Mouse (Mus musculus): ENCODE measurements around the gene Gm10518. TPM values are rescaled to one million over a fixed set of nuclear protein-coding genes. Genes with fewer than 3 reads are reported as not detected.
A peak's percentile ranks its signal among the peaks of the same experiment; 100 is the strongest.

Gm10518 gene
- 8.0 TPM in 2 replicates for total RNA-seq (2012; rRNA removed)
- not detected in 2 replicates for total RNA-seq (2014; rRNA removed)
- 0.40 TPM in 1 of 2 replicates, not detected in the other for polyA plus RNA-seq (2012; ENCODE audit: insufficient read length, low read depth)

DNA sequence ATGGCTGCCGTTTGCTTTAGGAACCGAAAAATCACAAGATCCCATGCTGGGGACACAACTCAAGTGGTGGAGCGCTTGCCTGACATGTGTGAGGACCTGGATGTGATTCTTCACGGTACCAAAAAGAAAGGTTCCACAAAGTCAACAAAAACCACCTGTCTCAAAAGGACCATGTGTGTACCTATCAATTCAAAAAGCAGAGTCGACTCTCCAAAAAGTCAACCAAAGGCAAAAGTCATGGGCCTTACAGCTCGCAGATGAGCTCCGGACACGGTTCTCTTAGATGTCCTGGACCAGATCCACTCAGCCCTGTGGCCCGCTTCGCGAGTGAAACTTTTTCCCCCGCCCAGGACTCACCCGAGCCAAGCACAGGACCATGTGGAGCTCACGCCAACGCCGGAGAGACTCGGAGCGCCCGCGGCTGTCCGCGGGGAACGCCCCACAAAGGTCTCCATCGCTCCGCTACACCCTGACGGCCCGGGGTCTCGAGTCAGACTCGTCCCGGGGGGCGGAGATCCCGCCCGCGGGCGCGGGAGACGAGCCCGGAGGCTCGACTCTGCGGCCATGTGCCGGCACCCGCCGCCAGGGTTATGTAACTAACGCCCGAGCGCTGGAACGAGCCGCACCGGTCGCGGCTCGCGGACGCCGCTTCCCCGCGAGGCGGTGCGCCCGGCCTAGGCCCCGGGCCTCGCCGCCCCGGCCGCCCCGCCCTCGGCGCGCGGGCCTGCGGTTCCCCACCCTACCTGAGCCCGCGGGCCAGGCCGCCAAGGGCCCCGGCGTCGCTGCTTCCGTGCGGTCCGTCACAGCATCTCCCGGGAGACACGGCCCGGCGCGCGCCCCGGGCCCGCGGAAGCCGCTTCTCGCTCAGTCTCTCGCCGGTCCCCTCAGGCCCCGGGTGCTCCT lies at the start of gene Gm10518:
TSS of gene Gm10518 (plus strand) at position 767 of the 903 bp plus-strand sequence.
- Histone ChIP-seq H3K36me3 (replicated peaks in 1 of 2; ENCODE audit: control insufficient read depth in 1 of 2, insufficient read depth in 1 of 2, low read length in 1 of 2) (peaks cover 5 to 17% of the 10 kb centered on the region in 2 experiments), H3K4me2 (ENCODE audit: insufficient read depth, low read depth, poor library complexity, severe bottlenecking) (peak within 1 kb of the TSS; percentile 87), H3K9ac (ENCODE audit: insufficient read depth, low read depth) (peak within 1 kb of the TSS; percentile 89), H3K27ac (ENCODE audit: insufficient read depth, low read depth) (peak within 1 kb of the TSS; percentile 87), H3K79me2 (replicated peaks; ENCODE audit: control insufficient read depth, extremely low read depth, insufficient read depth, poor library complexity, severe bottlenecking) (peaks cover 49% of the 10 kb centered on the region), H3K4me3 (replicated peaks in 1 of 3; ENCODE audit: low read depth in 2 of 3, low read length in 2 of 3, poor library complexity in 1 of 3) (peak within 1 kb of the TSS; percentile 78 to 97 (median 88)), H3K9me3 (replicated peaks; ENCODE audit: low read length) (no peaks in the 10 kb centered on the region), H3K4me1 (ENCODE audit: control insufficient read depth in 1 of 2, insufficient read depth in 2 of 2) (peaks cover 2 to 22% of the 10 kb centered on the region in 2 experiments; a peak in 2 of 4 replicates), H3K27me3 (replicated peaks) (no peaks in the 10 kb centered on the region)
- dilution Hi-C loops (cut with MboI; ENCODE audit: extremely low pct_ligation_motif_present, extremely low pct_unique_long_range_greater_than_20kb, low sequenced_read_pairs) (no loop called here), in situ Hi-C loops (cut with MboI; ENCODE audit: low pct_ligation_motif_present, low pct_unique_long_range_greater_than_20kb, low sequenced_read_pairs) (loop anchor here (5.0 kb wide), 1 partner anchor 39 kb away; no protein-coding TSS in a partner anchor)
- no peak for DNase-seq (ENCODE audit: extremely low read depth)
- TF ChIP-seq RCOR1 (conservative IDR thresholded peaks at IDR 0.05; ENCODE audit: low read depth, low read length) (no peak), TCF12 (IDR thresholded peaks at IDR 0.05; ENCODE audit: low read depth, low read length) (no peak), KAT2A (IDR thresholded peaks at IDR 0.05; ENCODE audit: insufficient replicate concordance, low read length) (no peak), USF2 (conservative IDR thresholded peaks at IDR 0.05; ENCODE audit: low read depth, low read length) (no peak), SIN3A (IDR thresholded peaks at IDR 0.05; ENCODE audit: low read length) (peak; percentile 58; the same call in 1 of the 2 replicates), UBTF (IDR thresholded peaks at IDR 0.05; ENCODE audit: low read depth, low read length) (peak; percentile 90), HCFC1 (IDR thresholded peaks at IDR 0.05; ENCODE audit: low read depth, low read length) (0 out of 2 replicates have a peak, but pooled peaks have one; percentile 19), RAD21 (IDR thresholded peaks at IDR 0.05; ENCODE audit: low read depth, low read length) (no peak), MAFK (IDR thresholded peaks at IDR 0.05; ENCODE audit: insufficient replicate concordance, low read length) (no peak), MEF2A (IDR thresholded peaks at IDR 0.05; ENCODE audit: borderline replicate concordance, low read depth, low read length) (no peak), NRF1 (IDR thresholded peaks at IDR 0.05; ENCODE audit: low read depth, low read length) (no peak), EP300 (IDR thresholded peaks at IDR 0.05; ENCODE audit: low read length) (no peak), ZC3H11A (IDR thresholded peaks at IDR 0.05; ENCODE audit: low read depth, low read length) (no peak), TBP (conservative IDR thresholded peaks at IDR 0.05; ENCODE audit: low read depth, low read length) (0 out of 2 replicates have a peak, but pooled peaks have one; percentile 13), MYC (IDR thresholded peaks at IDR 0.05; ENCODE audit: low read depth, low read length) (0 out of 2 replicates have a peak, but pooled peaks have one; percentile 15)

DNA sequence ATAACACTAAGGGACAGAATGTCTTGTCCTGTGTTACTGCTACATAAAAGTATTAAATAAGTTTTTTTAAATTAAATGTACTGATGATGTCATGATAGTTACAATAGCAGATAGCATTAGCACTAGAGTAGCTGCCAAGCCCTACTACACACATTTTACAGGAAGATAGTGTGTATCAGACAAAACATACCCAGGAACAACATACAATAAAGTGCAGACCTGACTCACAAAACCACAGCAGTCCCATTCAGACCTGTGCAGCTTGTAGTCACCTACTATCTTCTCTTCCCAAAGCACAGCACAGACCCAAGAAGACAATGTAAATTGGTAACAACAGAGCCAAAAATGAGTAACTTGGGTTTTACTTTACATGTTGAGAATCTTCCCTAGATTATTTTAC lies 46.7 kb upstream of the Gm10518 start:
- Histone ChIP-seq H3K27me3 (replicated peaks) (no peaks in the 10 kb centered on the region), H3K79me2 (replicated peaks; ENCODE audit: control insufficient read depth, extremely low read depth, insufficient read depth, poor library complexity, severe bottlenecking) (peaks cover 12% of the 10 kb centered on the region), H3K9me3 (replicated peaks; ENCODE audit: low read length) (no peaks in the 10 kb centered on the region), H3K27ac (ENCODE audit: insufficient read depth, low read depth) (no peak overlapping the region), H3K9ac (ENCODE audit: insufficient read depth, low read depth) (no peak overlapping the region), H3K36me3 (replicated peaks in 1 of 2; ENCODE audit: control insufficient read depth in 1 of 2, insufficient read depth in 1 of 2, low read length in 1 of 2) (peaks cover 58 to 96% of the 10 kb centered on the region in 2 experiments), H3K4me3 (replicated peaks in 1 of 3; ENCODE audit: low read depth in 2 of 3, low read length in 2 of 3, poor library complexity in 1 of 3) (no peak overlapping the region), H3K4me2 (ENCODE audit: insufficient read depth, low read depth, poor library complexity, severe bottlenecking) (no peak overlapping the region), H3K4me1 (ENCODE audit: control insufficient read depth in 1 of 2, insufficient read depth in 2 of 2) (peaks cover 0 to 8% of the 10 kb centered on the region in 2 experiments; a peak in 2 of 4 replicates)
- in situ Hi-C loops (cut with MboI; ENCODE audit: low pct_ligation_motif_present, low pct_unique_long_range_greater_than_20kb, low sequenced_read_pairs): no loop called here
- no peak for DNase-seq (ENCODE audit: extremely low read depth)
- TF ChIP-seq EP300 (IDR thresholded peaks at IDR 0.05; ENCODE audit: low read length) (no peak), RAD21 (IDR thresholded peaks at IDR 0.05; ENCODE audit: low read depth, low read length) (no peak), GABPA (IDR thresholded peaks at IDR 0.05; ENCODE audit: insufficient replicate concordance, low read depth, low read length) (no peak), IRF4 (IDR thresholded peaks at IDR 0.05; ENCODE audit: low read depth, low read length) (no peak), POLR2A (IDR thresholded peaks at IDR 0.05; ENCODE audit: low read depth, low read length) (no peak), CHD2 (IDR thresholded peaks at IDR 0.05; ENCODE audit: low read length) (no peak), HCFC1 (IDR thresholded peaks at IDR 0.05; ENCODE audit: low read depth, low read length) (no peak), MAFK (IDR thresholded peaks at IDR 0.05; ENCODE audit: insufficient replicate concordance, low read length) (no peak)
- dilution Hi-C loops (cut with MboI; ENCODE audit: extremely low pct_ligation_motif_present, extremely low pct_unique_long_range_greater_than_20kb, low sequenced_read_pairs): no loop called here

Measured in CH12.LX (cell line).